Mouse (Mus musculus) myocyte (in vitro differentiated cells): ENCODE measurements around the gene Zswim3. TPM values are rescaled to one million over a fixed set of nuclear protein-coding genes. Genes with fewer than 3 reads are reported as not detected.
A peak's percentile ranks its signal among the peaks of the same experiment; 100 is the strongest.

ENCODE experiments used
- H3K27me3 ChIP-seq: one replicate; pipeline ENCODE4 v1.6.1; 2011; ENCODE audit not compliant: control insufficient read depth, insufficient read depth, insufficient read length
- H3K36me3 ChIP-seq: one replicate; pipeline ENCODE4 v1.6.1; 2011; ENCODE audit not compliant: control insufficient read depth, insufficient read depth
- H3K4me2 ChIP-seq: one replicate; pipeline ENCODE4 v1.6.1; 2011; ENCODE audit warnings: low read depth, control low read depth
- H3K4me3 ChIP-seq: one replicate; pipeline ENCODE4 v1.5.1; 2011; ENCODE audit warnings: mild to moderate bottlenecking, control low read depth, moderate library complexity
- H3K79me2 ChIP-seq: one replicate; pipeline ENCODE4 v1.6.1; 2011; ENCODE audit not compliant: control insufficient read depth, insufficient read depth
- H3ac ChIP-seq: one replicate; pipeline ENCODE4 v1.6.1; 2011; ENCODE audit not compliant: control insufficient read depth, insufficient read length
- CEBPB ChIP-seq: IDR thresholded peaks from 2 replicates; pipeline ENCODE4 v1.6.1; 2011; ENCODE audit warnings: mild to moderate bottlenecking, moderate library complexity; ENCODE audit not compliant: poor library complexity, insufficient read depth, severe bottlenecking
- E2F4 ChIP-seq: IDR thresholded peaks from one replicate; pipeline ENCODE4 v1.6.1; 2011; ENCODE audit warnings: mild to moderate bottlenecking, control low read depth, moderate library complexity; ENCODE audit not compliant: insufficient read depth
- MAX ChIP-seq: IDR thresholded peaks from one replicate; pipeline ENCODE4 v1.6.1; 2011; ENCODE audit warnings: low read depth, mild to moderate bottlenecking, control low read depth
- MYOD1 ChIP-seq, 3 experiments: IDR thresholded peaks; one replicate each; pipeline ENCODE4 v1.6.1; 2011; ENCODE audit warnings: control low read depth in 2 of 3, low read depth in 2 of 3, mild to moderate bottlenecking in 2 of 3, moderate library complexity in 1 of 3; ENCODE audit not compliant: insufficient read length in 2 of 3, control insufficient read depth in 1 of 3
- MYOG ChIP-seq, 3 experiments: IDR thresholded peaks; one replicate each; pipeline ENCODE4 v1.6.1; 2011; ENCODE audit warnings: control low read depth in 2 of 3, low read depth in 2 of 3, mild to moderate bottlenecking in 2 of 3; ENCODE audit not compliant: insufficient read length in 2 of 3, control insufficient read depth in 1 of 3, insufficient read depth in 1 of 3
- POLR2A ChIP-seq: IDR thresholded peaks from one replicate; pipeline ENCODE4 v1.6.1; 2011; ENCODE audit warnings: low read depth, mild to moderate bottlenecking, control low read depth, moderate library complexity; ENCODE audit not compliant: insufficient read length
- POLR2AphosphoS2 ChIP-seq: IDR thresholded peaks from one replicate; pipeline ENCODE4 v1.6.1; 2011; ENCODE audit warnings: low read depth, control low read depth; ENCODE audit not compliant: insufficient read length
- REST ChIP-seq: IDR thresholded peaks from one replicate; pipeline ENCODE4 v1.6.1; 2011; ENCODE audit warnings: mild to moderate bottlenecking, control low read depth, moderate library complexity; ENCODE audit not compliant: insufficient read depth, insufficient read length
- SRF ChIP-seq: IDR thresholded peaks from one replicate; pipeline ENCODE4 v1.6.1; 2011; ENCODE audit warnings: low read depth; ENCODE audit not compliant: control insufficient read depth, insufficient read length
- TCF12 ChIP-seq: IDR thresholded peaks from one replicate; pipeline ENCODE4 v1.6.1; 2011; ENCODE audit warnings: mild to moderate bottlenecking, control low read depth; ENCODE audit not compliant: poor library complexity, insufficient read depth, severe bottlenecking
- TCF3 ChIP-seq: IDR thresholded peaks from one replicate; pipeline ENCODE4 v1.6.1; 2011; ENCODE audit warnings: low read depth, control low read depth; ENCODE audit not compliant: insufficient read length
- USF1 ChIP-seq: IDR thresholded peaks from one replicate; pipeline ENCODE4 v1.6.1; 2011; ENCODE audit warnings: low read depth, mild to moderate bottlenecking, control low read depth, moderate library complexity
- polyA plus RNA-seq: library from polyadenylated mRNA; unstranded; fragments of >200 nt; fragmentation: generic; extraction: Trizol; gene quantifications from one replicate; pipeline ENCODE4 v1.2.1, GENCODE M21; 2012; ENCODE audit warnings: missing spikeins

Gene Zswim3
- polyA plus RNA-seq, 1 experiment: 3.3 TPM

DNA sequence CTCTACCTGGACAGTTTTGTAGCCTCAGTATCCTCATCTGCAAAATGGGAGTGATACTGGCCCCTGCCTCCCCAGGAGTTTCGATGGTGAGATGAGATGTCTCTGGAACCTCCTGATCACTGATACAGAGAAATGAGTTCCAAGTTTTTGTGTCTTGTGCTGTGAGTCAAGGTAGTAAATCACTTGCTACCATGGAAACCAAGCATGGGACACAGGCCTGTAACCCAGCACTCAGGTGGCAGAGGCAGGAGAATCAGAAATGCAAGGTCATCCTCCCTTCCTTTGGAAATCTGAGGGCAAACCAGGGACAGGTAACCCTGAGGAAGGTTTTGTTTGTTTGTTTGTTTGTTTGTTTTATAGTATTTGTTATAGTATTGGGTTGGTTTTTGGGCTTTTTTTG is 24.2 kb downstream of the Zswim3 start:
- TF ChIP-seq TCF12 (no peak), POLR2AphosphoS2 (no peak), MAX (no peak), MYOD1 (IDR thresholded peaks at IDR 0.05; ENCODE audit: control insufficient read depth in 1 of 3, insufficient read length in 2 of 3, low read depth in 2 of 3) (no peak), SRF (no peak), USF1 (no peak), E2F4 (no peak), REST (no peak), TCF3 (no peak), POLR2A (no peak), CEBPB (no peak), MYOG (IDR thresholded peaks at IDR 0.05; ENCODE audit: control insufficient read depth in 1 of 3, insufficient read depth in 1 of 3, insufficient read length in 2 of 3, low read depth in 2 of 3) (no peak)
- no peak overlapping the region for H3K4me3 ChIP-seq
- peaks cover 9% of the 10 kb centered on the region for H3K79me2 ChIP-seq
- H3K36me3 ChIP-seq: peaks cover 5% of the 10 kb centered on the region
- H3K27me3 ChIP-seq: no peaks in the 10 kb centered on the region
- no peak overlapping the region for H3K4me2 ChIP-seq
- no peak overlapping the region for H3ac ChIP-seq

DNA sequence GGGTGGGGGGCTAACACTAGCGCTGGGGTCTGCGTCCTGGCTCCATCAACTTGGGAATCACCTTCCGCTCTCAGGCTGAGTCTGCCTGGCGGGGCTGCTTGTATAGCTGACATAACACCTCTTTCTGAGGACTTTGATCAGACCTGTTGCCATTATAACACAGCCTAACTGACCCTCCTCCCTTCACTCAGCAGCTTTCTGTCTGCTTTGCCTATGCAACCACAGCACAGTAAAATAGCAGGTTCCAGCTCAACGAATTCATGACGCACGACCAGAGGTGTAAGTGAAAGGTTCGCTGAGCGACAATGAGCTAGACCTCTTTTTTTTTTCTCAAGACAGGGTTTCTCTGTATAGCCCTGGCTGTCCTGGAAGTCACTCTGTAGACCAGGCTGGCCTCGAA is 26.1 kb downstream of the Zswim3 start:
- Histone ChIP-seq H3K27me3 (no peaks in the 10 kb centered on the region), H3K4me3 (no peak overlapping the region), H3K4me2 (no peak overlapping the region), H3ac (no peak overlapping the region), H3K79me2 (no peaks in the 10 kb centered on the region), H3K36me3 (peaks cover 5% of the 10 kb centered on the region)
- TF ChIP-seq TCF12 (no peak), E2F4 (no peak), TCF3 (no peak), MAX (no peak), MYOG (IDR thresholded peaks at IDR 0.05; ENCODE audit: control insufficient read depth in 1 of 3, insufficient read depth in 1 of 3, insufficient read length in 2 of 3, low read depth in 2 of 3) (no peak), POLR2A (no peak), MYOD1 (IDR thresholded peaks at IDR 0.05; ENCODE audit: control insufficient read depth in 1 of 3, insufficient read length in 2 of 3, low read depth in 2 of 3) (no peak), POLR2AphosphoS2 (no peak), REST (no peak), SRF (no peak), CEBPB (no peak), USF1 (no peak)

DNA sequence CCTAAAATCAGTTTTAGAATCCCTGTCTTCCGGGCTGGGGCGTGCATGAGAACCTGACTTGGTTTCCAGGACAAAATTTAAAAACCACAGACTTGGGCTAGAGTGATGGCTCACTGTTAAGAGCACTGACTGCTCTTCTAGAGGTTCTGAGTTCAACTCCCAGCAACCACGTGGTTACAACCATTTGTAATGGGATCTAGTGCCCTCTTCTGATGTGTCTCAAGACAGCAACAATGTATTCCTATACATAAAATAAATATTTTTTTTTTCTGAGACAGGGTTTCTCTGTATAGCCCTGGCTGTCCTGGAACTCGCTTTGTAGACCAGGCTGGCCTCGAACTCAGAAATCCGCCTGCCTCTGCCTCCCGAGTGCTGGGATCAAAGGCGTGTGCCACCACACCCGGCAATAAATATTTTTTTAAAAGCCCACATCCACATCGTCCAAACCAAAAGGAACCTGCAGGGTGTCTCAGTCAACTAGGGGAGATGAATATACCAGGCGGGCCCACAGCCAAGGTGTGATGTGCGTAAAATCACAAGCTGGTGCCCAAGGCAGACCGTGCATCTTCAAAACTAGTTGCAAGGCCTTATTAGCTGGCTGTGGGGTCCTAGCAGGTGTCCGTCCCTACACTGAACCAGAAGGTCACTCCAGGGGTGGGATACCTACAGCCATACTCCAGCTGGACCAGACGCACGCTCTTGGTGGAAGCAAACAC is 27.3 kb downstream of the Zswim3 start:
- H3K4me3 ChIP-seq: peak overlapping the region; percentile 74
- H3K36me3 ChIP-seq: no peaks in the 10 kb centered on the region
- peak overlapping the region; percentile 92 for H3K4me2 ChIP-seq
- no peaks in the 10 kb centered on the region for H3K27me3 ChIP-seq
- no peak overlapping the region for H3ac ChIP-seq
- H3K79me2 ChIP-seq: no peaks in the 10 kb centered on the region
- TF ChIP-seq MYOD1 (IDR thresholded peaks at IDR 0.05; ENCODE audit: control insufficient read depth in 1 of 3, insufficient read length in 2 of 3, low read depth in 2 of 3): no peak
- TF ChIP-seq POLR2AphosphoS2: no peak
- TF ChIP-seq MYOG (IDR thresholded peaks at IDR 0.05; ENCODE audit: control insufficient read depth in 1 of 3, insufficient read depth in 1 of 3, insufficient read length in 2 of 3, low read depth in 2 of 3): no peak
- TF ChIP-seq SRF: no peak
- no peak for TF ChIP-seq TCF12
- TF ChIP-seq USF1: no peak
- no peak for TF ChIP-seq E2F4
- no peak for TF ChIP-seq REST
- TF ChIP-seq MAX: no peak

DNA sequence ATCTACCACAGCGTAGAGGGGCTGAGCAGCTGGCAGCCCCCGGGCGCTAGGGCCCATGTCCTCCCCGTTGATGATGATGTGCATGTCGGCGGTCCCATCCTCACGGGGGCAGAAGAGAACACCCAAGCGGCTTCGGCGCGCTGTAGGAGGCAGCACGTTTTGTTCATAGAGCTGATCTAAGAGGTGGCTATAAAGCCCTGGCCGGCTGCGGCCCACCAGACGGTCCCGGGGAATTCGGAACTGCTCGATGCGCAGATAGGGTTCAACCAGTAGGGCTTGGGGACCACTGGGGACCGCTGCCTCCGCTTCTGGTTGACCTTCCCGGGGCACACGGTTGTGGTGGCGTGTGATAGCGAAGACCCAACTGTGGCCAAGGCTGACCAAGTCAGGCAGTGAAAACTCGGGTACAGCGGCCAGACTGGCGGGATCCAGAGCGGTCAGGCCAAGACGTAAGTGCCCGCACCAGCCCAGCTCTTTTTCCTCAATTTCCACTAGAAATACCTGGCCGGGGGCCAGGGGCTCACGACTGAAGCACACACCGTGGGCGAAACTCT is 27.9 kb downstream of the Zswim3 start, which contains the start of gene Ctsa:
TSS of gene Ctsa (plus strand) at position 126 of the 554 bp plus-strand sequence.
- H3K4me3 ChIP-seq: peak within 1 kb of the TSS; percentile 74
- H3K4me2 ChIP-seq: peak within 1 kb of the TSS; percentile 92
- no peaks in the 10 kb centered on the region for H3K79me2 ChIP-seq
- H3K27me3 ChIP-seq: no peaks in the 10 kb centered on the region
- H3ac ChIP-seq: peak within 1 kb of the TSS; percentile 18
- H3K36me3 ChIP-seq: no peaks in the 10 kb centered on the region
- TF ChIP-seq POLR2A (peak; percentile 37), REST (no peak), CEBPB (no peak), USF1 (no peak), TCF12 (no peak), POLR2AphosphoS2 (peak; percentile 58), TCF3 (no peak), MYOD1 (IDR thresholded peaks at IDR 0.05; ENCODE audit: control insufficient read depth in 1 of 3, insufficient read length in 2 of 3, low read depth in 2 of 3) (peak in 1 of 3 experiments; percentile 48), E2F4 (no peak), MYOG (IDR thresholded peaks at IDR 0.05; ENCODE audit: control insufficient read depth in 1 of 3, insufficient read depth in 1 of 3, insufficient read length in 2 of 3, low read depth in 2 of 3) (peak in 2 of 3 experiments; percentile 10 to 25), SRF (no peak), MAX (no peak)
